Mouse (Mus musculus) heart, embryonic 13.5 days (tissue): Measurements from ENCODE around the gene Jpt2. TPM values are rescaled to one million over a fixed set of nuclear protein-coding genes. Genes with fewer than 3 reads are reported as not detected.
A peak's percentile ranks its signal among the peaks of the same experiment; 100 is the strongest.
"Not testable (repeated sequence)": the region's sequence is repeated elsewhere in the genome, so short reads cannot be mapped to it uniquely, and the experiment has no call there.

Experiments
- ATAC-seq: fragments of 200-750 bp; cut with Nextera tagmentation; 2 replicates; pipeline ENCODE4 v1.8.0; 2017; ENCODE audit warnings: moderate TSS enrichment; ENCODE audit not compliant: insufficient number of reproducible peaks, low FRiP score, low TSS enrichment; ENCODE audit errors: extremely low read depth
- H3K27ac ChIP-seq: fragments of 300-500 bp; sonication (generic); replicated peaks from 2 replicates; pipeline ENCODE4 v1.5.1; 2015; ENCODE audit warnings: moderate library complexity, mild to moderate bottlenecking, inconsistent platforms
- H3K27me3 ChIP-seq: fragments of 300-500 bp; sonication (generic); replicated peaks from 2 replicates; pipeline ENCODE4 v1.6.1; 2015; ENCODE audit warnings: mild to moderate bottlenecking, inconsistent platforms
- H3K36me3 ChIP-seq: fragments of 300-500 bp; sonication (generic); 2 replicates; pipeline ENCODE4 v1.6.1; 2015; ENCODE audit warnings: mild to moderate bottlenecking, inconsistent platforms
- H3K4me1 ChIP-seq: fragments of 300-500 bp; sonication (generic); 2 replicates; pipeline ENCODE4 v1.6.1; 2015; ENCODE audit warnings: inconsistent platforms
- H3K4me2 ChIP-seq: fragments of 300-500 bp; sonication (generic); 2 replicates; pipeline ENCODE4 v1.6.1; 2015; ENCODE audit warnings: inconsistent platforms, mild to moderate bottlenecking, moderate library complexity
- H3K4me3 ChIP-seq: fragments of 300-500 bp; sonication (generic); 2 replicates; pipeline ENCODE4 v1.5.1; 2015; ENCODE audit warnings: moderate library complexity, mild to moderate bottlenecking, inconsistent platforms
- H3K9ac ChIP-seq: fragments of 300-500 bp; sonication (generic); 2 replicates; pipeline ENCODE4 v1.6.1; 2015; ENCODE audit warnings: inconsistent platforms, mild to moderate bottlenecking, moderate library complexity
- H3K9me3 ChIP-seq: fragments of 300-500 bp; sonication (generic); 2 replicates; pipeline ENCODE4 v1.6.1; 2016; ENCODE audit warnings: inconsistent platforms
- WGBS: fragments of 180-500 bp; shearing (Covaris S2); methylation state at CpG from one replicate; pipeline ENCODE4 v1.1.7; 2015; ENCODE audit warnings: mixed read lengths; 5-methylcytosine and 5-hydroxymethylcytosine counted together
- polyA plus RNA-seq: library from polyadenylated mRNA; unstranded; fragments of >200 nt; fragmentation: Nextera tagmentation; extraction: Ambion mirVana; gene quantifications from 2 replicates; pipeline ENCODE4 v1.2.1, GENCODE M21; 2015

The Jpt2 gene
- polyA plus RNA-seq, 1 experiment from 2014 or later, result 122 TPM

GRCm38 (mm10) chr17:24943036-24943435 is 17.5 kb downstream of the Jpt2 start:
- ATAC-seq, result no peak
- WGBS, result 85% methylated on average over 7 of the region's 7 CpGs
- H3K27me3 ChIP-seq, result no peaks in the 10 kb centered on the region
- no peak overlapping the region for H3K4me2 ChIP-seq
- no peak overlapping the region for H3K9ac ChIP-seq
- no peaks in the 10 kb centered on the region for H3K4me1 ChIP-seq
- H3K36me3 ChIP-seq, result peaks cover 45% of the 10 kb centered on the region
- no peak overlapping the region for H3K27ac ChIP-seq
- no peaks in the 10 kb centered on the region for H3K9me3 ChIP-seq
- no peak overlapping the region for H3K4me3 ChIP-seq

- ATAC-seq, H3K27me3 ChIP-seq, H3K4me2 ChIP-seq, H3K9me3 ChIP-seq, H3K9ac ChIP-seq, H3K27ac ChIP-seq, H3K4me3 ChIP-seq, H3K4me1 ChIP-seq: not testable (repeated sequence)
- 21% methylated on average over 2 of the region's 2 CpGs for WGBS
- H3K36me3 ChIP-seq, result peaks cover 39% of the 10 kb centered on the region
These were observed 18.0 kb downstream of the Jpt2 start for GRCm38 (mm10) chr17:24942453-24942852.

GRCm38 (mm10) chr17:24937266-24937665 is 23.2 kb downstream of the Jpt2 start:
- H3K27ac ChIP-seq, result peak overlapping the region; percentile 85
- H3K9me3 ChIP-seq, result no peaks in the 10 kb centered on the region
- peak overlapping the region; percentile 73 for H3K4me2 ChIP-seq
- 44% methylated on average over 6 of the region's 6 CpGs for WGBS
- H3K4me1 ChIP-seq, result peaks cover 27% of the 10 kb centered on the region
- H3K4me3 ChIP-seq, result peak overlapping the region; percentile 91
- no peak for ATAC-seq
- peaks cover 11% of the 10 kb centered on the region; the same call in 1 of the 2 replicates for H3K36me3 ChIP-seq
- H3K27me3 ChIP-seq, result no peaks in the 10 kb centered on the region
- peak overlapping the region; percentile 94 for H3K9ac ChIP-seq

- H3K27ac ChIP-seq, result peak within 1 kb of the TSS; percentile 85
- H3K4me3 ChIP-seq, result peak within 1 kb of the TSS; percentile 91
- no peaks in the 10 kb centered on the region for H3K9me3 ChIP-seq
- no peaks in the 10 kb centered on the region for H3K27me3 ChIP-seq
- ATAC-seq, result peak; percentile 91
- H3K4me2 ChIP-seq, result peak within 1 kb of the TSS; percentile 73
- peak within 1 kb of the TSS; percentile 94 for H3K9ac ChIP-seq
- peaks cover 15% of the 10 kb centered on the region for H3K36me3 ChIP-seq
- WGBS, result under 1% methylated on average over 78 of the region's 78 CpGs
- peaks cover 27% of the 10 kb centered on the region for H3K4me1 ChIP-seq
These were observed 23.9 kb downstream of the Jpt2 start, which contains the start of gene Mapk8ip3 for GRCm38 (mm10) chr17:24936259-24937237. Mapk8ip3 (minus strand) TSS chr17:24936977.

- no peaks in the 10 kb centered on the region for H3K27me3 ChIP-seq
- H3K9ac ChIP-seq, result peak overlapping the region; percentile 94
- peaks cover 20% of the 10 kb centered on the region for H3K36me3 ChIP-seq
- H3K4me3 ChIP-seq, result peak overlapping the region; percentile 91
- H3K4me1 ChIP-seq, result peaks cover 27% of the 10 kb centered on the region
- H3K27ac ChIP-seq, result 0 out of 2 replicates have a peak overlapping the region, but pooled peaks have one; percentile 1
- H3K4me2 ChIP-seq, result peak overlapping the region; percentile 73
- ATAC-seq, result no peak
- H3K9me3 ChIP-seq, result no peaks in the 10 kb centered on the region
These were observed 24.8 kb downstream of the Jpt2 start for GRCm38 (mm10) chr17:24935666-24936065.

GRCm38 (mm10) chr17:24934926-24935325 is 25.6 kb downstream of the Jpt2 start:
- Histone ChIP-seq H3K9me3 (no peaks in the 10 kb centered on the region), H3K27ac (no peak overlapping the region), H3K27me3 (no peaks in the 10 kb centered on the region), H3K4me1 (peaks cover 27% of the 10 kb centered on the region), H3K4me3 (peak overlapping the region; percentile 91), H3K4me2 (peak overlapping the region; percentile 73), H3K9ac (peak overlapping the region; percentile 94), H3K36me3 (peaks cover 23% of the 10 kb centered on the region)
- 33% methylated on average over 4 of the region's 4 CpGs for WGBS
- no peak for ATAC-seq

GRCm38 (mm10) chr17:24933163-24933562 is 27.3 kb downstream of the Jpt2 start:
- H3K4me3 ChIP-seq, result no peak overlapping the region
- peaks cover 28% of the 10 kb centered on the region for H3K36me3 ChIP-seq
- 72% methylated on average over 4 of the region's 4 CpGs for WGBS
- no peak for ATAC-seq
- no peak overlapping the region for H3K9ac ChIP-seq
- H3K4me2 ChIP-seq, result no peak overlapping the region
- H3K9me3 ChIP-seq, result no peaks in the 10 kb centered on the region
- H3K4me1 ChIP-seq, result peaks cover 32% of the 10 kb centered on the region
- no peak overlapping the region for H3K27ac ChIP-seq
- H3K27me3 ChIP-seq, result no peaks in the 10 kb centered on the region

GRCm38 (mm10) chr17:24932431-24932830 is 28.1 kb downstream of the Jpt2 start:
- H3K27me3 ChIP-seq, result no peaks in the 10 kb centered on the region
- peaks cover 32% of the 10 kb centered on the region for H3K4me1 ChIP-seq
- 91% methylated on average over 4 of the region's 4 CpGs for WGBS
- H3K9me3 ChIP-seq, result no peaks in the 10 kb centered on the region
- H3K36me3 ChIP-seq, result peaks cover 34% of the 10 kb centered on the region
- H3K4me2 ChIP-seq, result no peak overlapping the region
- no peak for ATAC-seq
- no peak overlapping the region for H3K27ac ChIP-seq
- H3K4me3 ChIP-seq, result no peak overlapping the region
- no peak overlapping the region for H3K9ac ChIP-seq

- H3K27me3 ChIP-seq, result no peaks in the 10 kb centered on the region
- H3K4me3 ChIP-seq, result no peak overlapping the region
- no peak for ATAC-seq
- 0 out of 2 replicates have a peak overlapping the region, but pooled peaks have one; percentile 2 for H3K9ac ChIP-seq
- peaks cover 64% of the 10 kb centered on the region for H3K36me3 ChIP-seq
- WGBS, result 78% methylated on average over 1 of the region's 1 CpGs
- H3K27ac ChIP-seq, result no peak overlapping the region
- H3K4me1 ChIP-seq, result peaks cover 17% of the 10 kb centered on the region
- H3K9me3 ChIP-seq, result no peaks in the 10 kb centered on the region
- no peak overlapping the region for H3K4me2 ChIP-seq
These were observed 31.0 kb downstream of the Jpt2 start for GRCm38 (mm10) chr17:24929506-24929905.

GRCm38 (mm10) chr17:24923246-24923645 is 37.2 kb downstream of the Jpt2 start:
- Histone ChIP-seq H3K4me2 (no peak overlapping the region), H3K27me3 (no peaks in the 10 kb centered on the region), H3K9me3 (no peaks in the 10 kb centered on the region), H3K4me1 (no peaks in the 10 kb centered on the region), H3K9ac (no peak overlapping the region), H3K4me3 (no peak overlapping the region), H3K36me3 (peaks cover 99% of the 10 kb centered on the region), H3K27ac (no peak overlapping the region)
- no peak for ATAC-seq
- 94% methylated on average over 1 of the region's 1 CpGs for WGBS

- Histone ChIP-seq H3K4me1 (no peaks in the 10 kb centered on the region), H3K27ac (no peak overlapping the region), H3K36me3 (peaks cover 98% of the 10 kb centered on the region), H3K4me2 (no peak overlapping the region), H3K27me3 (no peaks in the 10 kb centered on the region), H3K9me3 (no peaks in the 10 kb centered on the region), H3K4me3 (no peak overlapping the region), H3K9ac (no peak overlapping the region)
- no peak for ATAC-seq
These were observed 46.5 kb downstream of the Jpt2 start for GRCm38 (mm10) chr17:24913984-24914383.
